Mouse (Mus musculus) MEL (cell line): ENCODE results near the gene Sytl3. TPM values are rescaled to one million over a fixed set of nuclear protein-coding genes. Genes with fewer than 3 reads are reported as not detected.

Experiments used
- DNase-seq: peaks from one replicate; pipeline ENCODE4 v3.0.0; 2011; ENCODE audit warnings: low read depth, low spot score
- H3K27ac ChIP-seq: 2 replicates; pipeline ENCODE4 v1.5.1; 2012; ENCODE audit warnings: low read depth, mild to moderate bottlenecking, control low read depth, low read length, moderate library complexity; ENCODE audit not compliant: control insufficient read depth
- H3K27me3 ChIP-seq, 2 experiments: fragments of 150-350 bp in 1 of 2; sonication (generic) in 1 of 2; 2 replicates each; pipeline ENCODE4 v1.6.1; 2012; ENCODE audit warnings: low read length in 2 of 2, mild to moderate bottlenecking in 2 of 2, improper control_type of control experiment in 1 of 2, moderate library complexity in 1 of 2; ENCODE audit not compliant: insufficient read depth in 2 of 2, control insufficient read depth in 1 of 2
- H3K36me3 ChIP-seq, 2 experiments: 2 replicates each; pipeline ENCODE4 v1.6.1; 2012 to 2014; ENCODE audit warnings: low read length in 2 of 2, improper control_type of control experiment in 1 of 2, inconsistent platforms in 1 of 2, mild to moderate bottlenecking in 1 of 2; ENCODE audit not compliant: insufficient read depth in 2 of 2, control insufficient read depth in 1 of 2
- H3K4me1 ChIP-seq, 2 experiments: fragments of 150-350 bp in 1 of 2; sonication (generic) in 1 of 2; 2 replicates each; pipeline ENCODE4 v1.6.1; 2012; ENCODE audit warnings: low read length in 2 of 2, improper control_type of control experiment in 1 of 2, mild to moderate bottlenecking in 1 of 2; ENCODE audit not compliant: insufficient read depth in 2 of 2, control insufficient read depth in 1 of 2
- H3K4me3 ChIP-seq, 2 experiments: fragments of 150-350 bp in 1 of 2; sonication (generic) in 1 of 2; 2 replicates each; pipeline ENCODE4 v1.5.1; 2012; ENCODE audit warnings: low read depth in 2 of 2, low read length in 2 of 2, mild to moderate bottlenecking in 2 of 2, moderate library complexity in 2 of 2, control low read depth in 1 of 2, improper control_type of control experiment in 1 of 2; ENCODE audit not compliant: control insufficient read depth in 1 of 2, insufficient read depth in 1 of 2
- H3K79me2 ChIP-seq: 2 replicates; pipeline ENCODE4 v1.6.1; 2012; ENCODE audit warnings: mild to moderate bottlenecking, low read length, moderate library complexity; ENCODE audit not compliant: control insufficient read depth, poor library complexity, insufficient read depth
- H3K9ac ChIP-seq: 2 replicates; pipeline ENCODE4 v1.6.1; 2012; ENCODE audit warnings: low read depth, mild to moderate bottlenecking, control low read depth, low read length, moderate library complexity; ENCODE audit not compliant: control insufficient read depth, poor library complexity, severe bottlenecking
- H3K9me3 ChIP-seq: fragments of 150-350 bp; sonication (generic); replicated peaks from 2 replicates; pipeline ENCODE4 v1.6.1; 2012; ENCODE audit warnings: mild to moderate bottlenecking, low read length, improper control_type of control experiment, moderate library complexity; ENCODE audit not compliant: insufficient read depth
- CHD1 ChIP-seq: IDR thresholded peaks from 2 replicates; pipeline ENCODE4 v1.6.1; 2012; ENCODE audit warnings: low read depth, mild to moderate bottlenecking, inconsistent platforms, low read length, improper control_type of control experiment
- CTCF ChIP-seq, 3 experiments: IDR thresholded peaks in 2 of 3; conservative IDR thresholded peaks in 1 of 3; 2 replicates each; pipeline ENCODE4 v1.5.1; 2011 to 2012; ENCODE audit warnings: low read length in 3 of 3, low read depth in 2 of 3, mild to moderate bottlenecking in 2 of 3, improper control_type of control experiment in 1 of 3, inconsistent platforms in 1 of 3, mixed read lengths in 1 of 3, moderate library complexity in 1 of 3; ENCODE audit not compliant: control insufficient read depth in 1 of 3, insufficient read depth in 1 of 3, poor library complexity in 1 of 3, severe bottlenecking in 1 of 3
- E2F4 ChIP-seq: IDR thresholded peaks from 2 replicates; pipeline ENCODE4 v1.6.1; 2011; ENCODE audit warnings: low read depth, low read length, improper control_type of control experiment, borderline replicate concordance
- ELF1 ChIP-seq: IDR thresholded peaks from 2 replicates; pipeline ENCODE4 v1.6.1; 2014; ENCODE audit warnings: low read depth, mild to moderate bottlenecking, inconsistent platforms, low read length, improper control_type of control experiment, moderate library complexity
- ETS1 ChIP-seq: IDR thresholded peaks from 2 replicates; pipeline ENCODE4 v1.6.1; 2012; ENCODE audit warnings: low read depth, mild to moderate bottlenecking, inconsistent platforms, low read length, improper control_type of control experiment, moderate library complexity
- GATA1 ChIP-seq: IDR thresholded peaks from 2 replicates; pipeline ENCODE4 v1.6.1; 2011; ENCODE audit warnings: low read depth, low read length, improper control_type of control experiment
- MAFK ChIP-seq: IDR thresholded peaks from 2 replicates; pipeline ENCODE4 v1.6.1; 2011; ENCODE audit warnings: low read depth, mild to moderate bottlenecking, low read length, improper control_type of control experiment, borderline replicate concordance
- MAX ChIP-seq: IDR thresholded peaks from 2 replicates; pipeline ENCODE4 v1.6.1; 2011; ENCODE audit warnings: low read length, improper control_type of control experiment
- MAZ ChIP-seq: IDR thresholded peaks from 2 replicates; pipeline ENCODE4 v1.6.1; 2012; ENCODE audit warnings: low read depth, mild to moderate bottlenecking, inconsistent platforms, low read length, improper control_type of control experiment
- MYC ChIP-seq: IDR thresholded peaks from 2 replicates; pipeline ENCODE4 v1.6.1; 2011; ENCODE audit warnings: low read depth, mild to moderate bottlenecking, low read length, improper control_type of control experiment, moderate library complexity
- NELFE ChIP-seq: IDR thresholded peaks from 2 replicates; pipeline ENCODE4 v1.6.1; 2011; ENCODE audit warnings: low read depth, low read length, improper control_type of control experiment
- NRF1 ChIP-seq: IDR thresholded peaks from 2 replicates; pipeline ENCODE4 v1.6.1; 2014; ENCODE audit warnings: low read depth, mild to moderate bottlenecking, inconsistent platforms, low read length, improper control_type of control experiment, moderate library complexity; ENCODE audit not compliant: poor library complexity, insufficient read depth, severe bottlenecking
- RCOR1 ChIP-seq: IDR thresholded peaks from 2 replicates; pipeline ENCODE4 v1.6.1; 2012; ENCODE audit warnings: low read depth, mild to moderate bottlenecking, inconsistent platforms, low read length, improper control_type of control experiment
- SMC3 ChIP-seq: IDR thresholded peaks from 2 replicates; pipeline ENCODE4 v1.6.1; 2011; ENCODE audit warnings: low read depth, low read length, improper control_type of control experiment
- TBP ChIP-seq: IDR thresholded peaks from 2 replicates; pipeline ENCODE4 v1.8.0; 2011; ENCODE audit warnings: low read depth, low read length, improper control_type of control experiment
- TCF12 ChIP-seq: IDR thresholded peaks from 2 replicates; pipeline ENCODE4 v1.6.1; 2014; ENCODE audit warnings: low read depth, mild to moderate bottlenecking, inconsistent platforms, low read length, improper control_type of control experiment, moderate library complexity
- USF2 ChIP-seq, 2 experiments: IDR thresholded peaks; 2 replicates each; pipeline ENCODE4 v1.6.1; 2011 to 2012; ENCODE audit warnings: improper control_type of control experiment in 2 of 2, low read length in 2 of 2, borderline replicate concordance in 1 of 2, inconsistent platforms in 1 of 2, low read depth in 1 of 2, mild to moderate bottlenecking in 1 of 2; ENCODE audit not compliant: insufficient read depth in 1 of 2
- ZC3H11A ChIP-seq: IDR thresholded peaks from 2 replicates; pipeline ENCODE4 v1.6.1; 2012; ENCODE audit warnings: low read depth, mild to moderate bottlenecking, inconsistent platforms, low read length, improper control_type of control experiment
- ZKSCAN1 ChIP-seq: IDR thresholded peaks from 2 replicates; pipeline ENCODE4 v1.6.1; 2012; ENCODE audit warnings: low read depth, mild to moderate bottlenecking, inconsistent platforms, low read length, improper control_type of control experiment, moderate library complexity
- ZMIZ1 ChIP-seq: IDR thresholded peaks from 2 replicates; pipeline ENCODE4 v1.6.1; 2012; ENCODE audit warnings: low read depth, mild to moderate bottlenecking, inconsistent platforms, low read length, improper control_type of control experiment, moderate library complexity
- ZNF384 ChIP-seq: IDR thresholded peaks from 2 replicates; pipeline ENCODE4 v1.6.1; 2012; ENCODE audit warnings: low read depth, mild to moderate bottlenecking, inconsistent platforms, low read length, improper control_type of control experiment
- polyA plus RNA-seq, 2 experiments: library from polyadenylated mRNA; stranded (reverse) in 1 of 2; unstranded in 1 of 2; fragments of >175 nt in 1 of 2; fragments of >200 nt in 1 of 2; gene quantifications; 2 replicates each; pipeline versions ENCODE4 v1.2.1 to v1.2.4; 2012; ENCODE audit warnings: low replicate concordance in 2 of 2, low read depth in 1 of 2; ENCODE audit not compliant: insufficient read length in 2 of 2, insufficient read depth in 1 of 2, missing spikeins in 1 of 2
- total RNA-seq: library from RNA; depleted of rRNA; stranded (reverse); fragments of 300-350 nt; gene quantifications from 2 replicates; pipeline ENCODE4 v1.2.3, GENCODE M21; 2012

Gene Sytl3
- total and polyA plus RNA-seq, 3 experiments, result not detected

- H3K9me3 ChIP-seq, result no peaks in the 10 kb centered on the region
- DNase-seq, result no peak
- H3K9ac ChIP-seq, result peak overlapping the region; percentile 76
- peaks cover 7% of the 10 kb centered on the region in 2 experiments; a peak in 3 of 4 replicates for H3K4me1 ChIP-seq
- no peaks in the 10 kb centered on the region for H3K27me3 ChIP-seq
- H3K36me3 ChIP-seq, result peaks cover 0 to 16% of the 10 kb centered on the region in 2 experiments; a peak in 2 of 4 replicates
- peaks cover 43% of the 10 kb centered on the region for H3K79me2 ChIP-seq
- TF ChIP-seq TCF12, result no peak
- TF ChIP-seq ZKSCAN1, result no peak
- no peak for TF ChIP-seq MAX
- no peak for TF ChIP-seq MYC
- no peak for TF ChIP-seq ZC3H11A
- TF ChIP-seq ELF1, result no peak
- no peak for TF ChIP-seq NELFE
- TF ChIP-seq MAFK, result no peak
- TF ChIP-seq ZMIZ1, result no peak
- no peak for TF ChIP-seq CHD1
- TF ChIP-seq SMC3, result no peak
- TF ChIP-seq ZNF384, result no peak
- no peak for TF ChIP-seq CTCF (IDR thresholded peaks at IDR 0.05 in 2 of 3, conservative IDR thresholded peaks at IDR 0.05 in 1 of 3; ENCODE audit: control insufficient read depth in 1 of 3, insufficient read depth in 1 of 3, low read depth in 2 of 3, low read length in 3 of 3, poor library complexity in 1 of 3, severe bottlenecking in 1 of 3)
- TF ChIP-seq E2F4, result no peak
- H3K27ac ChIP-seq, result no peak overlapping the region
- H3K4me3 ChIP-seq, result peak overlapping the region; percentile 4 to 99; a peak in 2 of 4 replicates
Observed at GRCm38 (mm10) chr17:6781273-6781672, 122.4 kb downstream of the Sytl3 start.

GRCm38 (mm10) chr17:6782033-6782526 lies 123.2 kb downstream of the Sytl3 start:
- Histone ChIP-seq H3K27me3 (no peaks in the 10 kb centered on the region), H3K4me3 (peak overlapping the region; percentile 90 to 99), H3K9ac (peak overlapping the region; percentile 76), H3K9me3 (no peaks in the 10 kb centered on the region), H3K27ac (peak overlapping the region; percentile 66), H3K4me1 (peaks cover 7% of the 10 kb centered on the region in 2 experiments; a peak in 3 of 4 replicates), H3K36me3 (peaks cover 0 to 16% of the 10 kb centered on the region in 2 experiments; a peak in 2 of 4 replicates), H3K79me2 (peaks cover 40% of the 10 kb centered on the region)
- TF ChIP-seq USF2 (IDR thresholded peaks at IDR 0.05; ENCODE audit: borderline replicate concordance in 1 of 2, insufficient read depth in 1 of 2, low read depth in 1 of 2, low read length in 2 of 2) (no peak), ETS1 (peak; percentile 45; the same call in 1 of the 2 replicates), NRF1 (no peak), MYC (0 out of 2 replicates have a peak, but pooled peaks have one; percentile 34), SMC3 (peak; percentile 6; the same call in 1 of the 2 replicates), ZNF384 (0 out of 2 replicates have a peak, but pooled peaks have one; percentile 10), GATA1 (peak; percentile 53; the same call in 1 of the 2 replicates), MAZ (no peak), RCOR1 (0 out of 2 replicates have a peak, but pooled peaks have one; percentile 14), TBP (0 out of 2 replicates have a peak, but pooled peaks have one; percentile 34)
- DNase-seq, result peak; percentile 80
